Mouse (Mus musculus): ENCODE data around the gene Sh3glb1. TPM values are rescaled to one million over a fixed set of nuclear protein-coding genes. Genes with fewer than 3 reads are reported as not detected.

Sh3glb1 gene
- total and polyA plus RNA-seq, 3 experiments, result 51.0 to 337 (median 79.8) TPM

GRCm38 (mm10) chr3:144721860-144722256 lies 1.7 kb upstream of the Sh3glb1 start:
- ATAC-seq (ENCODE audit: extremely low read depth, insufficient number of reproducible peaks, low FRiP score, poor library complexity, severe bottlenecking) (no peak), DNase-seq (ENCODE audit: low spot score) (no peak)
- Histone ChIP-seq H3K9me3 (replicated peaks) (no peaks in the 10 kb centered on the region), H3K4me1 (ENCODE audit: insufficient read depth, low read depth, low read length) (peaks cover 45% of the 10 kb centered on the region), H3K36me3 (replicated peaks) (peaks cover 3% of the 10 kb centered on the region), H3K4me3 (ENCODE audit: low read depth, low read length) (peak overlapping the region; percentile 57; the same call in 1 of the 2 replicates), H3K27me3 (ENCODE audit: insufficient read depth, low read length) (no peaks in the 10 kb centered on the region)
- TF ChIP-seq CTCF (IDR thresholded peaks at IDR 0.05; ENCODE audit: low read depth, low read length) (no peak), POLR2AphosphoS5 (IDR thresholded peaks at IDR 0.05; ENCODE audit: insufficient replicate concordance, low read depth, low read length) (no peak), GATA2 (IDR thresholded peaks at IDR 0.05; ENCODE audit: borderline replicate concordance, low read depth, low read length) (no peak), GATA1 (IDR thresholded peaks at IDR 0.05; ENCODE audit: borderline replicate concordance, low read length) (no peak), TAL1 (conservative IDR thresholded peaks at IDR 0.05; ENCODE audit: low read depth, low read length) (no peak)

DNA sequence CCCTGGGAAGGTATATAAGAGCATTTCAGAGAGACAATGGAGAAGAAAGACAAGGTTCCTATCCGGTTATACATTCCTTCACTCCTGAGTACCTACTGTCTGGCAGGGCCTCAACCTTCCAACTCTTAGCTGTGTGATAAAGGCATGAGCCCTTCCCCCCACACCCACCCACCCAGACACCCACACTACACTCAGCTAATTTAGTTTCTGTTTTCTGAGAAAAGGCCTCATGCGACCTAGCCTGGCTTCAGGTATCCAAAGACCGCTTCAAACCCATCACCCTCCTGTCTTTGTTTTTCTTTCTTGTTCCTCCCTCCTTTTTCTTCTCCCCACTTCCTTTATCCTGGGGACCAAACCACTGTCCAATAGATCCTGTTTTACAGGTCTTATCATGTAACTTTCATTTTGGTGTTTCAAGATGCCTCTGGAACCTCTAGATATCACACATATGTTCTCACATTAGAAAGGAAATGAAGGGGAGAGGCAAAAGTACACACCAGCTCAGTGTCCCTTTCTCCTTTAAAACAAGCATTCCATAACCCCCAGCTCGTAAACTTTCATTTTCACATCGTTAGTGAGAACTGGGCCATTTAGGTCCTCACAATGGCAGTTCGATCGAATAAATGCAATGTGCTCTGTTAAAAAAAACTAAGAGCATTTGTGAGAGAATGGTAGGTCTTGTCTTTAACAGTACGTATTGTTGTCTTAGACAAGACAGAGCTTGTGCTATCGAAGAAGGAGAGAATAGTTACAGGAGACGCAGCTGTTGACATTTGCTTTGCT lies 1.1 kb upstream of the Sh3glb1 start:
- no peak for ATAC-seq (ENCODE audit: extremely low read depth, insufficient number of reproducible peaks, low FRiP score, poor library complexity, severe bottlenecking)
- peak overlapping the region; percentile 98; the same call in 1 of the 2 replicates for H3K4me3 ChIP-seq (ENCODE audit: low read depth, low read length)
- DNase-seq (ENCODE audit: low spot score), result no peak
- peaks cover 3% of the 10 kb centered on the region for H3K36me3 ChIP-seq (replicated peaks)
- peaks cover 47% of the 10 kb centered on the region for H3K4me1 ChIP-seq (ENCODE audit: insufficient read depth, low read depth, low read length)
- no peaks in the 10 kb centered on the region for H3K9me3 ChIP-seq (replicated peaks)
- no peak for TF ChIP-seq TAL1 (conservative IDR thresholded peaks at IDR 0.05; ENCODE audit: low read depth, low read length)
- H3K27me3 ChIP-seq (ENCODE audit: insufficient read depth, low read length), result no peaks in the 10 kb centered on the region

DNA sequence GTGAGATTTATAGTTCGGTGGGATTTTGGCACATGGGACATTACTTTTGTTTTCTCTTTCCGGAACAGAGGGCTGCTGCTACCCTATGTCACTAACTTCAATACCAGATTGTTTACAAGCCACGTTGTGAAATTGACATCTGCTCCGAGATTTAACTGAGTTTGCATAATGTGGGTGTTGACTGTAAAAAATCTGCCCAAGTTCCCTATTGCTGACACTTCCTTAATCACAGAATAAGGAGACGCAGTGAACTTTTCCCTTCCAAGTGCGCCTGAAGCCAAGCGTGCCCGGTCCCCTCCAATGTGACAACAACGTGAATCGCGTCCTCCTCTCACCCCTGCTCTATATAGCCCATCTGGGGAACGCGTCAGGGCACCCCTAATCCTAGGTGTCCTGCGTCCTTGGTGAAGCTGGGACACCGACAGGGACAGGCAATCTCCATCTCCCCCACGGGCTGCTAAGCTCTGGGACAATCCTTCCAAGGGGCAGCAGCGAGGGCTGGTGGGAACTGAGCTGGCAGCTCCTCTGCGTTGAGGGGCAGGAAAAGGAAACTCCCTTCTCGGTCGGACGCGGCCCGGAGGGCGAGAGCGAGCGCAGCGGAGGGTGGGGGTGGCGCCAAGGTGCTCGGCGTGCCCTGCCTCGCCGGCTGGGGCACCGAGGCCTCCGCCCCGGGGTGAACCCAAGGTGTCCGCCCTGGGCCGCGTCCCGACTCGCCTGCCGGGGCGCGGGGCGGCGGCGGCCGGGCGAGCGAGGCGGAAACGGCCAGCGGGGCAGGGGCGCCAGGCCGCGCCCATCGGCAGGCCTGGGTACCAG lies 841 bp downstream of the Sh3glb1 start:
- TF ChIP-seq GATA2 (IDR thresholded peaks at IDR 0.05; ENCODE audit: borderline replicate concordance, low read depth, low read length) (no peak), POLR2AphosphoS5 (IDR thresholded peaks at IDR 0.05; ENCODE audit: insufficient replicate concordance, low read depth, low read length) (no peak), CTCF (IDR thresholded peaks at IDR 0.05; ENCODE audit: low read depth, low read length) (no peak), TAL1 (conservative IDR thresholded peaks at IDR 0.05; ENCODE audit: low read depth, low read length) (no peak), GATA1 (IDR thresholded peaks at IDR 0.05; ENCODE audit: borderline replicate concordance, low read length) (no peak)
- Histone ChIP-seq H3K27me3 (ENCODE audit: insufficient read depth, low read length) (no peaks in the 10 kb centered on the region), H3K4me1 (ENCODE audit: insufficient read depth, low read depth, low read length) (peaks cover 56% of the 10 kb centered on the region), H3K36me3 (replicated peaks) (peaks cover 16% of the 10 kb centered on the region), H3K4me3 (ENCODE audit: low read depth, low read length) (peak overlapping the region; percentile 98), H3K9me3 (replicated peaks) (no peaks in the 10 kb centered on the region)
- DNase-seq (ENCODE audit: low spot score), result peak; percentile 35
- no peak; the same call in 1 of the 2 replicates for ATAC-seq (ENCODE audit: extremely low read depth, insufficient number of reproducible peaks, low FRiP score, poor library complexity, severe bottlenecking)

DNA sequence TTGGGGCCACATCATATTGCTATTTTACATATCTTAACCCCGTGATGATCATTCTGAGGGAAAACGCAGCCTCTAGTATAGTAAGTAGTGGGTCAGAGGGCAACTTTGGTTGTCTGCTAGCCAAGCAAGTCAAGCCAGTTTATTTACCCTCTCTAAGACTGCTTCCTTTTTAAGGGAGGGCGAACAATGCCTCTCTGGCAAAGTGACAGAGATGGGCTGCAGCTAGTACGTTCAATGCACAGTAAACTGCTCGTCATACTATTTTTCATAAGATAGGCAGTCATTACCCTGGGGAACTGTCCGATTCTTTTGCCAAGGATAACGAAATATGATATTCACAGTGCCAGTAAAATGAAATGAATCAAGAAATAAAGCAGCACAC lies 1.4 kb downstream of the Sh3glb1 start:
- no peak for TF ChIP-seq TAL1 (conservative IDR thresholded peaks at IDR 0.05; ENCODE audit: low read depth, low read length)
- no peak for TF ChIP-seq GATA2 (IDR thresholded peaks at IDR 0.05; ENCODE audit: borderline replicate concordance, low read depth, low read length)
- no peak for TF ChIP-seq CTCF (IDR thresholded peaks at IDR 0.05; ENCODE audit: low read depth, low read length)
- TF ChIP-seq POLR2AphosphoS5 (IDR thresholded peaks at IDR 0.05; ENCODE audit: insufficient replicate concordance, low read depth, low read length), result no peak
- TF ChIP-seq GATA1 (IDR thresholded peaks at IDR 0.05; ENCODE audit: borderline replicate concordance, low read length), result no peak
- Histone ChIP-seq H3K27me3 (ENCODE audit: insufficient read depth, low read length) (no peaks in the 10 kb centered on the region), H3K9me3 (replicated peaks) (no peaks in the 10 kb centered on the region), H3K4me1 (ENCODE audit: insufficient read depth, low read depth, low read length) (peaks cover 59% of the 10 kb centered on the region), H3K36me3 (replicated peaks) (peaks cover 22% of the 10 kb centered on the region), H3K4me3 (ENCODE audit: low read depth, low read length) (peak overlapping the region; percentile 98)
- no peak for DNase-seq (ENCODE audit: low spot score)
- ATAC-seq (ENCODE audit: extremely low read depth, insufficient number of reproducible peaks, low FRiP score, poor library complexity, severe bottlenecking), result no peak

- H3K4me1 ChIP-seq (ENCODE audit: insufficient read depth, low read depth, low read length), result peaks cover 54% of the 10 kb centered on the region
These were observed 2.3 kb downstream of the Sh3glb1 start for GRCm38 (mm10) chr3:144717835-144718234.

GRCm38 (mm10) chr3:144717121-144717520 lies 3.0 kb downstream of the Sh3glb1 start:
- no peaks in the 10 kb centered on the region for H3K27me3 ChIP-seq (ENCODE audit: insufficient read depth, low read length)
- H3K4me3 ChIP-seq (ENCODE audit: low read depth, low read length), result no peak overlapping the region; the same call in 1 of the 2 replicates
- TF ChIP-seq GATA1 (IDR thresholded peaks at IDR 0.05; ENCODE audit: borderline replicate concordance, low read length) (no peak), TAL1 (conservative IDR thresholded peaks at IDR 0.05; ENCODE audit: low read depth, low read length) (no peak), GATA2 (IDR thresholded peaks at IDR 0.05; ENCODE audit: borderline replicate concordance, low read depth, low read length) (no peak), CTCF (IDR thresholded peaks at IDR 0.05; ENCODE audit: low read depth, low read length) (no peak)
- peaks cover 49% of the 10 kb centered on the region for H3K4me1 ChIP-seq (ENCODE audit: insufficient read depth, low read depth, low read length)
- peaks cover 36% of the 10 kb centered on the region for H3K36me3 ChIP-seq (replicated peaks)
- DNase-seq (ENCODE audit: low spot score) (no peak), ATAC-seq (ENCODE audit: extremely low read depth, insufficient number of reproducible peaks, low FRiP score, poor library complexity, severe bottlenecking) (no peak)
- no peaks in the 10 kb centered on the region for H3K9me3 ChIP-seq (replicated peaks)

More at GRCm38 (mm10) chr3:144717835-144718234, 2.3 kb downstream of the Sh3glb1 start:
- Histone ChIP-seq H3K4me3 (ENCODE audit: low read depth, low read length) (peak overlapping the region; percentile 67; the same call in 1 of the 2 replicates), H3K9me3 (replicated peaks) (no peaks in the 10 kb centered on the region), H3K27me3 (ENCODE audit: insufficient read depth, low read length) (no peaks in the 10 kb centered on the region), H3K36me3 (replicated peaks) (peaks cover 30% of the 10 kb centered on the region)
- DNase-seq (ENCODE audit: low spot score) (no peak), ATAC-seq (ENCODE audit: extremely low read depth, insufficient number of reproducible peaks, low FRiP score, poor library complexity, severe bottlenecking) (no peak)
- TF ChIP-seq POLR2AphosphoS5 (IDR thresholded peaks at IDR 0.05; ENCODE audit: insufficient replicate concordance, low read depth, low read length), result no peak
- no peak for TF ChIP-seq TAL1 (conservative IDR thresholded peaks at IDR 0.05; ENCODE audit: low read depth, low read length)
- TF ChIP-seq CTCF (IDR thresholded peaks at IDR 0.05; ENCODE audit: low read depth, low read length), result no peak
- TF ChIP-seq GATA1 (IDR thresholded peaks at IDR 0.05; ENCODE audit: borderline replicate concordance, low read length), result no peak
- TF ChIP-seq GATA2 (IDR thresholded peaks at IDR 0.05; ENCODE audit: borderline replicate concordance, low read depth, low read length), result no peak
